Mouse (Mus musculus): ENCODE data around the gene Supt20. TPM values are rescaled to one million over a fixed set of nuclear protein-coding genes. Genes with fewer than 3 reads are reported as not detected.
A peak's percentile ranks its signal among the peaks of the same experiment; 100 is the strongest.
"Not testable (repeated sequence)": the region's sequence is repeated elsewhere in the genome, so short reads cannot be mapped to it uniquely, and the experiment has no call there.

Gene Supt20
- total RNA-seq, 2 experiments from 2014 or later, result 9.5 to 13.3 TPM

DNA sequence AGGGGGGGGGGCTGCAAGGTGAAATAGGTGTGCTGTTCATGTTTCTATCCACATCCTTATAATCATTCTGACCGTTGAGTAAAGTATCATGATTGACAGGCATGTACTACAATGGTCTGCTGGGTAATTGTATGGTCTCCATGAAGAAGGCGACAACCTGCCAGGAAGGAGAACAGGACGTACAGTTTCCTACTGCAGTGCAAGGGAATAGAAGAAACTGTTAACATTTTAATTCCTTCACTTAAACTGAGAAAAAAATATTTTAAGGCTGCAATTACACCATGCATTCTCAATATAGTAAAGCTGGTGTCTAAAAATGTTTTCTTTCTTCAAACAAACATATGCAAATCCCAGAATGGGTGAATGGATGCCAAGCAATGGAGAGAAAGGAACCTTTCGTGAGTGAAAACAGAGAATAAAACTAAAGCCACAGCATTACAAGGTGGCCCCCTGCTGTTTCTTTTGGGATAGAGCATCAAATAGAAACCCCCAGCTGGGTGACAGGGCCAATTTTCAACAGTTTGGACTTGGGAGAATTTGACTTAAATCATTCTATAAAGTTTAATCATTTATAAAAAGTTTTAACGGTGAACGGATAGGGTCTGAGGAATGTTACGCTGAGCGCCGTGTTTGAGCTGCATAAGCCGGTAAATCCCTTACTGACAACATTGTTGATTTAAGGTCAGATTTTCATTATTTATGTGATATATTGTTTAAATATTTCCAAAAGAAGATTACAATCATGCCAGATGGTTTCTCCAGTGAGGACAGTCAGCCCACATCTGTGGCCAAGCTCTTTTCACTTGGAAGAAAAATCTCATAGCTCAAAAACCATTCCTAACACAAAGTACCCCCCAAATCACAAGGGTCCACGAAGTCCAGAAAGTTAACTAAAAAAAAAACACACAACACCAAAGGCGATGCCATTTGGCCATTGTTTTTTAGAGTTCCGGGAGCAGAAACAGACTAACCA lies 19.8 kb upstream of the Supt20 start:
- Histone ChIP-seq H3K4me3 (no peak overlapping the region), H3K27ac (no peak overlapping the region)
- intact Hi-C loops (cut with DNase I), result loop anchor here (1.0 kb wide), 1 partner anchor 315 kb away; no protein-coding TSS in a partner anchor
- TF ChIP-seq CTCF (IDR thresholded peaks at IDR 0.05), result peak; percentile 74
- DNase-seq, result no peak

DNA sequence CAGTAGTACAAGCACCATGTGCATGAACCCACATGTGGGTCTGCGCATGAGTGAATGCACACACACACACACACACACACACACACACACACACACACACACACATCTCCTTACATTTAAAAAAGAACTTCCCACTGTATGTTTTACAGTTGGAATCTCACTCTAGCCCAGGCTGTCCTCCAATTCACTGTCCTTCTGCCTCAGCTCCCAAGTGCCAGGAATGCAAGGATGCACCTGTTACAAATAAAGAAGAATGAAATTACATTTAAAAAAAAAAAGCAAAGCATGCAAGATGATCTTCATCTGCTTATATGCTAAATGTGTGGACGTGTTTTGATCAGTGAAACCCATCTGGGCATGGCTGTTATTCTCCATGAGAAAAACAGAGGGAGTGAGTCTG lies 15.8 kb upstream of the Supt20 start:
- Histone ChIP-seq H3K4me3 (no peak overlapping the region), H3K27ac (no peak overlapping the region)
- TF ChIP-seq CTCF (IDR thresholded peaks at IDR 0.05), result no peak
- no peak for DNase-seq
- intact Hi-C loops (cut with DNase I), result no loop called here

DNA sequence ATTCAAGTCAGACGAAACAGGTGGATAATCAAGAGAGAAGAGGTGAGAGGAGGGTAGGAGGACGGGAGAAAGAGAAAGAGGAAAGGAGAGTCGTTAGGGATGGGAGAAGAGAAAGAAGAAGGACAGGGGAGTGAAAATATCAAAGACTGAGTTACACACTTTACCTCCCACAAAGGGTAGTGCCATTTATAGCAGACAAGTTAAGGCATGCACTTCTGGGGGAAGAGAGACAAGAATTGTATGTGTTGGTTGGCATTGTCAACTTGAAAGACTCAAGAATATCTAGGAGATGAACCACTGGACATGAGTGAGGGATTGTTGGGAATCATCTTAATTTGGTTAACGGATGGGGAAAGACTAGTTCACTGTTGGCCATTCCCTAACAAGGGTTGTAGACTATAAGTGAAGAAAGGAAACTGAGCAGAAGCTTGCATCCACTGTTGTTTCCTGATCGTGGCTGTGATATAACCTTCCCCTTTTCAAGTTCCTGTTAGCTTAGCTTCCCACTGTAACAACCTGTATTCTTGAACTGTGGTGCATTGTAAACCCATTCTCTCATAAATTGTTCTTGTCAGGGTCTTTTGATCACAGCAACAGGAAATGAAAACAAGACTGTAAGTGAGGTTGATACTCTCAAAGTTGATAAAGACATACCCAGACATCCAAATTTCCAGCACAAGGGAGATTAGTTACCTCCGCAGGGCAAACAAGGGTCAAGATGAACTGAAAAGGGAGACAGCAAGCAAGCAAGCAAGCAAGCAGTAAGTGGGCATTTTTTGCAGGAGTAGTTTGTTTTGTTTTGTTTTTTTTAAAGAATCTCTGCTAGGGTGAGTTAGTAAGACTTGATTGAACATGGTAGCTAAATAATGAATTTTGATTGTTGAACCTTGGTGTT lies 11.1 kb upstream of the Supt20 start:
- intact Hi-C loops (cut with DNase I), result loop anchor here (10.0 kb wide), 1 partner anchor 947 kb away; no protein-coding TSS in a partner anchor
- Histone ChIP-seq H3K27ac (no peak overlapping the region), H3K4me3 (no peak overlapping the region)
- TF ChIP-seq CTCF (IDR thresholded peaks at IDR 0.05), result no peak
- no peak for DNase-seq

DNA sequence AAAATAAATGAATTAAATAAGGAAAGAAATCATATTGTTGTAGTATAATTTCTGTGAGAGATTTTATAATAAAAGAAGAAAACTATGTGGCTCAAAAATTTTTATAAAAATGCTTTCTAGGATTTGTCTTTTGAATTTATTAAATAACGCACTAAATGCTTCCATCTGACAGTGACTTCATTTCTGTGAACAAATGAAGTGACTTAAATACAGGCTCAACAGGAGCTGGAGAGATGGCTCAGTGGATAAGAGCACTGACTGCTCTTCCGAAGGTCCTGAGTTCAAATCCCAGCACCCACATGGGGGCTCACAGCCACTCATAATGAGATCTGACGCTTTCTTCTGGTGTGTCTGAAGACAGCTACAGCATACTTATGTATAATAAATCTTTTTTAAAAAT lies 7.4 kb upstream of the Supt20 start:
- intact Hi-C loops (cut with DNase I), result loop anchor here (10.0 kb wide), 1 partner anchor 950 kb away; no protein-coding TSS in a partner anchor
- Histone ChIP-seq H3K4me3 (no peak overlapping the region), H3K27ac (no peak overlapping the region)
- TF ChIP-seq CTCF (IDR thresholded peaks at IDR 0.05), result no peak
- DNase-seq, result no peak

DNA sequence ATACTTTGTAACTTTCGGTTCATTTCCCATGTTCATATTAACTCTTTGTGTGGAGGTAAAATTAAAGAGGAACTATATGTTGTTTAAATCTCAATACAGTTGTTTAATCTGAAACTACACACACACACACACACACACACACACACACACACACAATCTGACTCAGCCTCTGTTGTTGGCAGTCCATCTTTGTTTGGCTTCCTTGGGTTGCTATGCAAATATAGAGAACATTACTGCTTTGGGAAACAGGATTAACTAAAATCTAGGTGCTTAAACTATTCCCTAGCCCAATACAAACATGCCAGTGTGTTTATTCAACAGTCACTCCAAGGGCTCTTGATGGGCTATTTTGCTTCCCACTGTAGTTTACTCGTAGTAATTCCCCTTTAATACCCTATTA lies 5.4 kb upstream of the Supt20 start:
- Histone ChIP-seq H3K27ac (no peak overlapping the region), H3K4me3 (no peak overlapping the region)
- no peak for TF ChIP-seq CTCF (IDR thresholded peaks at IDR 0.05)
- DNase-seq, result no peak
- intact Hi-C loops (cut with DNase I), result loop anchor here (10.0 kb wide), 1 partner anchor 952 kb away; no protein-coding TSS in a partner anchor

DNA sequence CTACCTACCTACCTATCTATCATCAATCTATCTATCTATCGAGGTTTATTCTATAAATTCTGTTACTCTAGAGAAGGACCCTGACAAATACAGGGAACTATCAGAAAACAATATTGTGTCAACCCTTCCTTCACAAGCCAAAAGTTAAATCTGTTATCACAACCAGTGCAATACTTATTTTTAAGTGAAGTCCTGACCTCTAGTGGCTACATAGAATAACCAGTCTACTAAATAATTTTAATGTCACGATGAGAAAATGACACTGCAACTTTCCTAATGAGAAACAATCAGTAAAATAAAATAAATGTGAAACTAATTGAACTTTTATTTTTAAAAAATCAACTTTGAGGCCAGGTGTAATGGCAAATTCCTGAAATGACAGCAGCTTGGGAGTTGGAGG lies 3.5 kb upstream of the Supt20 start:
- no peak for DNase-seq
- Histone ChIP-seq H3K4me3 (no peak overlapping the region), H3K27ac (no peak overlapping the region)
- intact Hi-C loops (cut with DNase I), result loop anchor here (2.0 to 10.0 kb wide), 2 partner anchors 336 to 954 kb away; no protein-coding TSS in a partner anchor
- peak; percentile 61 for TF ChIP-seq CTCF (IDR thresholded peaks at IDR 0.05)

DNA sequence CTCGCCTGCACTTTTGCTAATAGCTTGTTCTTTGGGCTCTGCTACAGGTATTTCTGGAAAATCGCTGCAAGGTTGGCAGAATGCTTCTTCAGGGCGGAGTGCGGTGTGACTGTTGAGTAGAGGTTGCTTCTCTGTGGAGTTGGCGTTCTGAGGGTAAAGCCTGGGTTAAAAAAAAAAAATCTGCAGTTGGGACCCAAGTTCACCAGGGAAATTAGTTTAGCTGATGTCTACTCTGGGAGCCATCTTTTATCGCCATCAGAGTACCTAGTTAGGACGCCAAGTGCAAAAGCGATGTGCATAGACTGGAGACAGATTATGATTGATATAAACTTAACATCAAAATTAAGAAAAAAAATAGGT lies 429 bp downstream of the Supt20 start:
- no peak for TF ChIP-seq CTCF (IDR thresholded peaks at IDR 0.05)
- intact Hi-C loops (cut with DNase I), result no loop called here
- DNase-seq, result no peak
- peak overlapping the region; percentile 85 for H3K4me3 ChIP-seq
- peak overlapping the region; percentile 94 for H3K27ac ChIP-seq

DNA sequence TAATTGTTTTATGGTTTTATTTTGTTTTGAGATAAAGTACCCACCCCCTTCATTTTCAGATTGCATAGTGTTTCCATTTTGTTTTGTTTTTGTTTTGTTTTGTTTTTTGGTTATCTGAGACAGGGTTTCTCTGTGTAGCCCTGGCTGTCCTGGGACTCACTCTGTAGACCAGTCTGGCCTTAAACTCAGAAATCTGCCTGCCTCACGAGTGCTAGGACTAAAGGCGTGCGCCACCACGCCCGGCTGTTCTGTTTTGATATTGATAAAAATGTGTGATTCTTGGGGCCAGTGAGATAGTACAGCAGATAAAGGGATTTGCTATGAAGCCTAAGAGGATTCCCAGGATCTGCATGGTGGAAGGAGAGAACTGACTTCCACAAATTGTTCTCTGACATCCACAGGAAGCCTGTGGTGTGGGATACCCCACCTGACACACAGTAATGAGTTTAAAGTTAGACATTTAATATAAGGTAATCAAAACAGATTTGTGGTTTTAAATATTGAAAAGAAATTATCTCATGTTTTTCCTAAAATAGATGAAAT lies 7.2 kb downstream of the Supt20 start:
- Histone ChIP-seq H3K27ac (no peak overlapping the region), H3K4me3 (no peak overlapping the region)
- DNase-seq, result no peak
- TF ChIP-seq CTCF (IDR thresholded peaks at IDR 0.05), result no peak
- intact Hi-C loops (cut with DNase I), result loop anchor here (5.0 kb wide), 1 partner anchor 32 kb away; no protein-coding TSS in a partner anchor

DNA sequence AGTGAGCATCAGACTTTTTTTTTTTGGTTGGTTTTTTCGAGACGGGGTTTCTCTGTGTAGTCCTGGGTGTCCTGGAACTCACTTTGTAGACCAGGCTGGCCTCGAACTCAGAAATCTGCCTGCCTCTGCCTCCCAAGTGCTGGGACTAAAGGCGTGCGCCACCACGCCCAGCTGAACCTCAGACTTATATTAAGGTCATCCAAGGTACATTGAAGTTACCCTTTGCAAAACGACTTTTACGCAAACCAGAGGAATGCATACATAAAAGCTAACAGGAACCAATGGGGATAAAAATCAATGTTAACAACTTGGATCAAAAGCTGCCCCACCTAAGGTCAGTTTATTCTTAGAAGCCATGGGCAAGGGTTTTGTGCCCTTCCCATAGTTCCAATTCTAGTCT lies 11.5 kb downstream of the Supt20 start:
- H3K4me3 ChIP-seq; intact Hi-C loops (cut with DNase I); H3K27ac ChIP-seq; DNase-seq: not testable (repeated sequence)

DNA sequence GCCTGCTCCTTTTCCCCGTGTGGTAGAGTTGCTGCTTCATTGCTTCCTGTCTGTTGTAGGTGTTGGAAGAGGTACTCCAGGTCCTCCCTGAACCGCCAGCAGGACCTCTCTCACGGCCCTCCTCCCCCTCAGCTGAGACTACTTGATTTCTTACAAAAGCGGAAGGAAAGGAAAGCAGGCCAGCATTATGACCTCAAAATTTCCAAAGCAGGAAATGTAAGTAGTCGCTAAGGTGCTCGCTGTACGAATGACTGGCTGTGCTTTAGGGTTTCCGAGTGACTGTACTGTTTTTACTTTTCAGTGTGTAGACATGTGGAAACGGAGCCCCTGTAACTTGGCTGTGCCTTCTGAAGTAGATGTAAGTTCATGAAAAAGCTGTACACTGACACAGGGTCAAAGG lies 16.4 kb downstream of the Supt20 start:
- intact Hi-C loops (cut with DNase I), result no loop called here
- DNase-seq, result no peak
- H3K27ac ChIP-seq, result no peak overlapping the region
- TF ChIP-seq CTCF (IDR thresholded peaks at IDR 0.05), result no peak
- no peak overlapping the region for H3K4me3 ChIP-seq

DNA sequence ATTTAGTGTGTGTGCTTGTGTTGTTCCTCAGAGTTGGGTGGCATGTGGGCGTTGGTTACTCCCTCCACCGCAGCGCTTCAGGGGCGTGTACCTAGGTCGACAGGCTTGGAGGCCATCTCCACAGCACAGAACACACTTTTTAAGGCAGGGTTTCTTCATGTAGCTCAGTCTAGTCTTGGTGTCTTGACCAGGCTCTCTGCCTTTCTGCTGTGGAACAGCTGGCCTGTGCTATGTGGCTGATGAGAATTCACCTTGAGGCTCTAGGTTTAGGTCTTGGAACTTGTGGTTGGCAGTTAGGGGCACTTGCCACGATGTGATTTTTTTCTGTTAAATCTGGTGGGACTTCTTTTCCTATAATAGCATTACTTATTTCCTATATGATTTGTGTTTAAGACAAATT lies 21.6 kb downstream of the Supt20 start, which contains the start of gene Gm21958:
TSS of gene Gm21958 (minus strand) at position 101 of the 400 bp plus-strand sequence.
- Histone ChIP-seq H3K4me3 (no peak within 1 kb of the TSS), H3K27ac (no peak within 1 kb of the TSS)
- TF ChIP-seq CTCF (IDR thresholded peaks at IDR 0.05), result no peak
- no peak for DNase-seq
- intact Hi-C loops (cut with DNase I), result no loop called here

DNA sequence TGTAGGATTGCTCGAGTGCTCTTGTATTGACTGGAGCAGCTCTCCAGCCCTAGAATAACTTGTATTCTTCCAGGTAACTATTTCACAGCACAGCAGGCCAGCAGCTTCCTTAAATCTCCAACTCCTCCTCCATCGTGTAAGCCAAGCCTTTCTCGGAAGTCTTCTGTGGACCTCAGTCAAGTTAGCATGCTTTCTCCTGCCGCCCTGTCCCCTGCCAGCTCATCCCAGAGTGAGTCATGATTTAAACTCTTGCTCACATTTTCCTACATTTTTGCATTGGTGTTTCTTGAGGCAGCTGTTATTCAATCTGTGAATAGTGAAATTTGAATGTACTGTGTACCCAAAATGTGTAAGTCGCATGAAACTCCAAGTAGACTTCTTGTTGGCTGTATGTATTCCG lies 22.9 kb downstream of the Supt20 start:
- no peak for DNase-seq
- Histone ChIP-seq H3K27ac (no peak overlapping the region), H3K4me3 (no peak overlapping the region)
- no peak for TF ChIP-seq CTCF (IDR thresholded peaks at IDR 0.05)
- intact Hi-C loops (cut with DNase I), result no loop called here

All from gastrocnemius, adult 2 months (tissue).